Mouse (Mus musculus): ENCODE results near the gene Smo. TPM values are rescaled to one million over a fixed set of nuclear protein-coding genes. Genes with fewer than 3 reads are reported as not detected.

Smo gene
- polyA plus RNA-seq, 1 experiment from 2014 or later: 49.6 TPM

DNA sequence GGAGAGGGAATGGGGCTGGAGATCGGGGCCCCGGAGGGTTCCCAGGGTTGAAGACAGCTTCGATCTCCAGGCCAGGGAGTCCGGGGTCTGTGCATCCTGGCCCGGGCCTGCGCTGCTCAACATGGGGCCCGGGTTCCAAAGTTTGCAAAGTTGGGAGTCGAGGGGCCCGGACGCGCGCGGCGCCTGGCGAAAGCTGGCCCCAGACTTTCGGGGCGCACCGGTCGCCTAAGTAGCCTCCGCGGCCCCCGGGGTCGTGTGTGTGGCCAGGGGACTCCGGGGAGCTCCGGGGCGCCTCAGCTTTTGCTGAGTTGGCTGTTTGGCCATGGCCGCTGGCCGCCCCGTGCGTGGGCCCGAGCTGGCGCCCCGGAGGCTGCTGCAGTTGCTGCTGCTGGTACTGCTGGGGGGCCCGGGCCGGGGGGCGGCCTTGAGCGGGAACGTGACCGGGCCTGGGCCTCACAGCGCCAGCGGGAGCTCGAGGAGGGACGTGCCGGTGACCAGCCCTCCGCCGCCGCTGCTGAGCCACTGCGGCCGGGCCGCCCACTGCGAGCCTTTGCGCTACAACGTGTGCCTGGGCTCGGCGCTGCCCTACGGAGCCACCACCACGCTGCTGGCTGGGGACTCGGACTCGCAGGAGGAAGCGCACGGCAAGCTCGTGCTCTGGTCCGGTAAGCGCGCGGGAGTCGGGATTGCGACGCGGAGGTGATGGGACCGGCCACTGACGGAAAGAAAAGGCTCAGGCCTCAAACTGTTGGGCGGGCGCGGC, 567 bp downstream of the Smo start:
- under 1% methylated on average over 70 of the region's 75 CpGs for WGBS
- peak; percentile 85 for ATAC-seq (ENCODE audit: insufficient read depth, low FRiP score, low TSS enrichment)

DNA sequence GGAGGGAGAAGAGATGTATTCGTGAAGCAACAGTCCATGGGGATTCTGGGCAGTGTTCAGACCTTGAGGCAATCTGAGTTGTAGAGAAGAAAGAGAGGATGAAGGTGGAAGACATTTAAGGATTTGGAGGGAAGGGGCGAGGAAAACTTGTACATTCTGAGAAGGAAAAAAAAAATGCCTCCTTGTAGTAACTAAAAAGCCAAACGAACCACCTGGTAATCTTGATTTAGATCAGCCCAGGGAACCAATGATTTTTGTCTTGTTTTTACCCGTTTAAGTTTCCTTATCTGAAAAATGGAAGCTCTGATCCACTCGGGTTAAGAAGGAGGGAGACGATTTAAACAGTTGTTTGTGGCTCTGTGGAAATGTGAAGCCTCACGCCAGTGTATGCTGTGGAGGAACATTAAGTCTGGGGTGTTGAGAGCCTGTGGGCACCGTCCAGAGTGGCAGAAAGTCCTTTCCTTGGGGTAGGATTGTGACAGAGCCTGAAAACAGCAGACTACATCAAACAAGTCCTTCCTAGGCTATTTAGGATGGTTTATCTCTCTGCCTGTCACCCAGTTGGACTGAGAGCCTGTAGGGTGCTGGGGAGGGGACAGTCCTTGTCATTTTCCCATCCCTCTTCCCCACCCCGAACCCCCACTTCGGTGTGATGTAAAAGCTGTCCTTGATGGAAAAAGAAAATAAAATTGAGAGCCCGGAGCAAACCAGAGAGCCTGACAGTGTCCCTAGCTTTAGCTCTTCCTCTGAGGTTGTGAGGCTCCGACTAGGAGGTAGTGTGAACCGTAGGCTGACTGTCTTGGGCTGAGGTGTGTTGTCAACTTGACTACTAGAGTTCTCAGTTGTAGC, 1.5 kb downstream of the Smo start:
- 18% methylated on average over 13 of the region's 13 CpGs for WGBS
- H3K9ac ChIP-seq (ENCODE audit: low read length): peak overlapping the region; percentile 95
- DNase-seq (ENCODE audit: low spot score) (no peak), ATAC-seq (ENCODE audit: insufficient read depth, low FRiP score, low TSS enrichment) (no peak)
- peak overlapping the region; percentile 93 for H3K4me3 ChIP-seq (ENCODE audit: low read depth, low read length)
- H3K9me3 ChIP-seq (ENCODE audit: control insufficient read depth, low read length): no peaks in the 10 kb centered on the region
- no peaks in the 10 kb centered on the region for H3K36me3 ChIP-seq (ENCODE audit: control insufficient read depth, insufficient read depth, low read length)
- H3K27ac ChIP-seq (ENCODE audit: low read depth, low read length): peak overlapping the region; percentile 88; the same call in 1 of the 2 replicates
- H3K4me1 ChIP-seq (ENCODE audit: control insufficient read depth, insufficient read depth, low read length): peaks cover 8% of the 10 kb centered on the region
- peak overlapping the region; percentile 73 for H3K4me2 ChIP-seq (ENCODE audit: low read depth)
- no peaks in the 10 kb centered on the region for H3K27me3 ChIP-seq (ENCODE audit: control insufficient read depth, insufficient read depth, low read length)

More for the DNA sequence above, 567 bp downstream of the Smo start:
- Histone ChIP-seq H3K27ac (ENCODE audit: low read depth, low read length) (peak overlapping the region; percentile 88), H3K27me3 (ENCODE audit: control insufficient read depth, insufficient read depth, low read length) (no peaks in the 10 kb centered on the region), H3K4me1 (ENCODE audit: control insufficient read depth, insufficient read depth, low read length) (peaks cover 8% of the 10 kb centered on the region), H3K4me2 (ENCODE audit: low read depth) (peak overlapping the region; percentile 73), H3K9me3 (ENCODE audit: control insufficient read depth, low read length) (no peaks in the 10 kb centered on the region), H3K9ac (ENCODE audit: low read length) (peak overlapping the region; percentile 95), H3K4me3 (ENCODE audit: low read depth, low read length) (peak overlapping the region; percentile 93), H3K36me3 (ENCODE audit: control insufficient read depth, insufficient read depth, low read length) (no peaks in the 10 kb centered on the region)
- peak; percentile 83 for DNase-seq (ENCODE audit: low spot score)

DNA sequence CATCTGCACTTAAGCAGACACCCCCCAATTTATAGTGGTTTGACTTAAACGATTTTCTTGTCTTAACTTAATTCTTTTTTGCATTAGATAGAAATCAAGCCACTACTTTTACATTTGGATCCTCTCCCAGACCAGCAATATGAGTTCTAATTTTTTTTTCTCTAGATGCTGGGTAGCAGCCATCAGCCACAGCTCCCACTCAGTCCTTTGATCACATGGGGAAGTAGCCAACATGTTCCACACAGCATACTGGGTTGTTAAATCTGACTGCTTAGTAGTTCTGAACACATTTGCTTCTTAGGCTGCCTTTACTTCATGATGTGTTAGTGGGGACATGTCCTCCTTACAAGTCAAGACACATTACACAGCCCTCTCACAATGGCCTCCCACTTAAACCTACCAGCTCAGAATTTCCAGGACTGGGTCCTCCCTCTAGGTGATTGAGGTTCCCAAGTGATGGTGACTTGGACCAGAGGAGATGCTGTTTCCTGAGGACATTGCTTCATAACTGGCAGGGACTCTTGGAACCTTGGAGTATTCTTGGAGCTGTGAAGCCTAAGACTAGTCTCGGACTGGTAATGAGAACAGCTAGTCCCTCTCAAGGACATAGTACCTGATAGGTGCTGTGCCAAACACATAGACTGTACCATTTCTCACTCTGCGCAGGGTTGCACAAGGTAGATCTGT, 16.3 kb downstream of the Smo start:
- peaks cover 8% of the 10 kb centered on the region for H3K9me3 ChIP-seq (ENCODE audit: control insufficient read depth, low read length)
- ATAC-seq (ENCODE audit: insufficient read depth, low FRiP score, low TSS enrichment): no peak
- no peak overlapping the region for H3K27ac ChIP-seq (ENCODE audit: low read depth, low read length)
- no peak overlapping the region for H3K4me3 ChIP-seq (ENCODE audit: low read depth, low read length)
- no peak for DNase-seq (ENCODE audit: low spot score)
- H3K4me2 ChIP-seq (ENCODE audit: low read depth): no peak overlapping the region
- peaks cover 10% of the 10 kb centered on the region for H3K36me3 ChIP-seq (ENCODE audit: control insufficient read depth, insufficient read depth, low read length)
- no peaks in the 10 kb centered on the region for H3K27me3 ChIP-seq (ENCODE audit: control insufficient read depth, insufficient read depth, low read length)
- 93% methylated on average over 3 of the region's 3 CpGs for WGBS
- no peaks in the 10 kb centered on the region for H3K4me1 ChIP-seq (ENCODE audit: control insufficient read depth, insufficient read depth, low read length)
- H3K9ac ChIP-seq (ENCODE audit: low read length): no peak overlapping the region

DNA sequence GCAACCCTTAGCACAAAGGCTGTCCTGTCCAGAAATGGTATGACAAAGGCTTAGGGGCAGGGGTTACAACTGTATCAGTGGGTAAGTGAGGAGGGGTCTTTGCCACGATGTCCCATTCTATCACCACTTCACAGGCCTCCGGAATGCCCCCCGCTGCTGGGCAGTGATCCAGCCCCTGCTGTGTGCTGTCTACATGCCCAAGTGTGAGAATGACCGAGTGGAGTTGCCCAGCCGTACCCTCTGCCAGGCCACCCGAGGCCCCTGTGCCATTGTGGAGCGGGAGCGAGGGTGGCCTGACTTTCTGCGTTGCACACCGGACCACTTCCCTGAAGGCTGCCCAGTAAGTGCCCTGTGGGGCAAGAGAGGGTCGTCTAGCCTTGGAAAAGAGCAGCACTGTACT, 18.0 kb downstream of the Smo start:
- Histone ChIP-seq H3K9me3 (ENCODE audit: control insufficient read depth, low read length) (peaks cover 6% of the 10 kb centered on the region), H3K4me3 (ENCODE audit: low read depth, low read length) (no peak overlapping the region), H3K4me1 (ENCODE audit: control insufficient read depth, insufficient read depth, low read length) (no peaks in the 10 kb centered on the region), H3K27ac (ENCODE audit: low read depth, low read length) (no peak overlapping the region), H3K4me2 (ENCODE audit: low read depth) (no peak overlapping the region), H3K27me3 (ENCODE audit: control insufficient read depth, insufficient read depth, low read length) (no peaks in the 10 kb centered on the region), H3K9ac (ENCODE audit: low read length) (no peak overlapping the region), H3K36me3 (ENCODE audit: control insufficient read depth, insufficient read depth, low read length) (peaks cover 16% of the 10 kb centered on the region)
- DNase-seq (ENCODE audit: low spot score) (no peak), ATAC-seq (ENCODE audit: insufficient read depth, low FRiP score, low TSS enrichment) (no peak)
- WGBS: 89% methylated on average over 11 of the region's 11 CpGs

DNA sequence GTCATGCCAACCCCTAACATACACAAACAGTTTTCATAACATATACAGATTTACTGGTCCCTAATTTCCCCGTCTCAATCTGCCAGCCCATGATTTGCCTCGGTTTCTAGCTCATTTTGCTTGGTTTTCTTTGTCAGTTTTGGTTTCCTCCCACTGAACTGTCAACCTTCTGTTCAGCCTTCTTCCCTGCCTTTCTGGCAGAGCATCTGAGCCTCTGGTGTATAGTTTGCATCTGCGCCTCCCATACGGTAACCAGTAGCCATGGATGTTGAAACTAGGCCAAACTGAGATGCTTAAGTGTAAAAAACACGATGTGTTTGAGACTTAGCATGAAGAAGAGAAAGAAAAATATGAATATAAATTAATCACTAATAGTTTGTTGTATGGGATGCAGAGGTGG, 20.7 kb downstream of the Smo start:
- DNase-seq (ENCODE audit: low spot score) (no peak), ATAC-seq (ENCODE audit: insufficient read depth, low FRiP score, low TSS enrichment) (no peak)
- no peaks in the 10 kb centered on the region for H3K4me1 ChIP-seq (ENCODE audit: control insufficient read depth, insufficient read depth, low read length)
- peaks cover 15% of the 10 kb centered on the region for H3K36me3 ChIP-seq (ENCODE audit: control insufficient read depth, insufficient read depth, low read length)
- 92% methylated on average over 5 of the region's 5 CpGs for WGBS
- H3K4me3 ChIP-seq (ENCODE audit: low read depth, low read length): no peak overlapping the region
- H3K9ac ChIP-seq (ENCODE audit: low read length): no peak overlapping the region
- no peaks in the 10 kb centered on the region for H3K9me3 ChIP-seq (ENCODE audit: control insufficient read depth, low read length)
- H3K4me2 ChIP-seq (ENCODE audit: low read depth): no peak overlapping the region
- H3K27ac ChIP-seq (ENCODE audit: low read depth, low read length): no peak overlapping the region
- no peaks in the 10 kb centered on the region for H3K27me3 ChIP-seq (ENCODE audit: control insufficient read depth, insufficient read depth, low read length)

DNA sequence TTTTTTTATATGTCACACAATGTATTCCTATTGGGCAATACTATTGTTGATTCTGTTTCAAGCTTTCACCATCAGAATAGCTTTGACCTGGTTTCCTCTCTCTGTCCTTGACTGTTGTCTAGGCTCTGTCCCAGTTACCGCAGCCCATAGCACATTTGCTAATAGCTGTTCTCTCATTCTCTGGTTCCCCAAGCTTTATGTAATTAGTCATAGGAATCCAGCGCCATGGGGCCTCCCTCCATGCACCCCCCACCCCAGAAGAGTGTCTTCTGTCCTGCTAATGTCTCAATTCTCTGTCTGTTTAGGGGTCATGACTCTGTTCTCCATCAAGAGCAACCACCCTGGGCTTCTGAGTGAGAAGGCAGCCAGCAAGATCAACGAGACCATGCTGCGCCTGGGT, 21.2 kb downstream of the Smo start:
- Histone ChIP-seq H3K4me2 (ENCODE audit: low read depth) (no peak overlapping the region), H3K27me3 (ENCODE audit: control insufficient read depth, insufficient read depth, low read length) (no peaks in the 10 kb centered on the region), H3K4me1 (ENCODE audit: control insufficient read depth, insufficient read depth, low read length) (no peaks in the 10 kb centered on the region), H3K27ac (ENCODE audit: low read depth, low read length) (no peak overlapping the region), H3K4me3 (ENCODE audit: low read depth, low read length) (no peak overlapping the region), H3K9me3 (ENCODE audit: control insufficient read depth, low read length) (no peaks in the 10 kb centered on the region), H3K36me3 (ENCODE audit: control insufficient read depth, insufficient read depth, low read length) (peaks cover 15% of the 10 kb centered on the region), H3K9ac (ENCODE audit: low read length) (no peak overlapping the region)
- 89% methylated on average over 4 of the region's 4 CpGs for WGBS
- no peak for DNase-seq (ENCODE audit: low spot score)
- ATAC-seq (ENCODE audit: insufficient read depth, low FRiP score, low TSS enrichment): no peak

DNA sequence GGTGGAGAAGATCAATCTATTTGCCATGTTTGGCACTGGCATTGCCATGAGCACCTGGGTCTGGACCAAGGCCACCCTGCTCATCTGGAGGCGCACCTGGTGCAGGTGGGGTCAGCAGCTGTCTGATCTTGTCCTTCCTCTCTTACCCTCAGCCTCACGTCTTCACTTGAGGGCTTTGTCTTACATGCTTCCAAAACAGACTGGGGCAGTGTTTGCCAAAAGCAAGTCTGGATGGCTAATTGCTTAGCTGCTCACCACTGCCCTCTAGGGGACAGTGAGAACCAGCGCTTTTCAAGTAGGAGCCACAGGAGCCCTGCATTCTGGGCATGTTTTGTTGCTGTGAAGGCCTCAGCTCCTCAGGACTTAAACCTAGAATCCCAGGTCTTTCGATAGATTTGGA, 23.1 kb downstream of the Smo start:
- no peak for ATAC-seq (ENCODE audit: insufficient read depth, low FRiP score, low TSS enrichment)
- H3K27me3 ChIP-seq (ENCODE audit: control insufficient read depth, insufficient read depth, low read length): no peaks in the 10 kb centered on the region
- DNase-seq (ENCODE audit: low spot score): peak; percentile 66
- H3K4me1 ChIP-seq (ENCODE audit: control insufficient read depth, insufficient read depth, low read length): no peaks in the 10 kb centered on the region
- no peak overlapping the region for H3K9ac ChIP-seq (ENCODE audit: low read length)
- H3K36me3 ChIP-seq (ENCODE audit: control insufficient read depth, insufficient read depth, low read length): peaks cover 15% of the 10 kb centered on the region
- H3K9me3 ChIP-seq (ENCODE audit: control insufficient read depth, low read length): no peaks in the 10 kb centered on the region
- H3K4me3 ChIP-seq (ENCODE audit: low read depth, low read length): no peak overlapping the region
- WGBS: 43% methylated on average over 4 of the region's 4 CpGs
- no peak overlapping the region for H3K4me2 ChIP-seq (ENCODE audit: low read depth)
- no peak overlapping the region for H3K27ac ChIP-seq (ENCODE audit: low read depth, low read length)

DNA sequence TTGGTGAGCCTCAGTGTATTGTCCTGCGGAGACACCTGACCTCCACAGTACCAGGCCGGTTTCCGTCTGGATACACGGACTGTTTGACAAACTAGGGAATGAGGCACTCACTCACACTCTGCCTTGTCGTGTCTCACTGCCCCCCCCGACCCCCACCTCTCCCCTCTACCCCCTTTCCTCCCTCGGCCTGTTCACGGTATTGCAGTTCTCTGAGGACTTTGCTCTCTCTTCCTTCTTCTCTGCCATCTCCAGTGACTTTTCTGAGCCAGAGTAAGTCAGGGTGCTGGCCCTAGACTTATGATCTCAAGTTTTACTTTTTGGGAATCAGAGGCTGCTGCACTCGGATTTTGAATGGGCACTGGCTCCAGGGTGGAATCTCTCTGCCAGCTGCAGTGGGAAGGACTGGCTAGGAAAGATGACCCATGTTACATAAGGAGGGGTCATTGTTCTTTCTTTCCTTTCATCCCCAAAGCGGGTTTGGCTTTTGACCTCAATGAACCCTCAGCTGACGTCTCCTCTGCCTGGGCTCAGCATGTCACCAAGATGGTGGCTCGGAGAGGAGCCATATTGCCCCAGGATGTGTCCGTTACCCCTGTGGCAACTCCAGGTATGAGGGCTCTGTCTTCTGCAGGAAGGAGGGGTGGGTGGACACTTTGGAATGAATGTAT, 23.8 kb downstream of the Smo start:
- no peak overlapping the region for H3K4me2 ChIP-seq (ENCODE audit: low read depth)
- no peak overlapping the region for H3K27ac ChIP-seq (ENCODE audit: low read depth, low read length)
- H3K9ac ChIP-seq (ENCODE audit: low read length): no peak overlapping the region
- DNase-seq (ENCODE audit: low spot score) (no peak), ATAC-seq (ENCODE audit: insufficient read depth, low FRiP score, low TSS enrichment) (no peak)
- H3K36me3 ChIP-seq (ENCODE audit: control insufficient read depth, insufficient read depth, low read length): peaks cover 15% of the 10 kb centered on the region
- H3K9me3 ChIP-seq (ENCODE audit: control insufficient read depth, low read length): no peaks in the 10 kb centered on the region
- H3K27me3 ChIP-seq (ENCODE audit: control insufficient read depth, insufficient read depth, low read length): no peaks in the 10 kb centered on the region
- 88% methylated on average over 13 of the region's 13 CpGs for WGBS
- no peak overlapping the region for H3K4me3 ChIP-seq (ENCODE audit: low read depth, low read length)
- no peaks in the 10 kb centered on the region for H3K4me1 ChIP-seq (ENCODE audit: control insufficient read depth, insufficient read depth, low read length)

Data from neural tube, embryonic 11.5 days (tissue).